Mouse (Mus musculus) spleen, adult 2 months (tissue): ENCODE results near the gene Brsk1. TPM values are rescaled to one million over a fixed set of nuclear protein-coding genes. Genes with fewer than 3 reads are reported as not detected.

Source experiments
- DNase-seq, 2 experiments: peaks; one replicate each; pipeline versions ENCODE4 v3.0.0 to v3.0.0-alpha.2; 2012 to 2021; ENCODE audit warnings: low spot score in 2 of 2, low read depth in 1 of 2
- H3K27ac ChIP-seq: fragments of 200-500 bp; 2 replicates; pipeline ENCODE4 v1.5.1; 2012; ENCODE audit warnings: low read length, inconsistent platforms; ENCODE audit not compliant: insufficient read depth
- H3K27me3 ChIP-seq: fragments of 200-500 bp; 2 replicates; pipeline ENCODE4 v1.6.1; 2012; ENCODE audit warnings: mild to moderate bottlenecking, moderate library complexity, low read length, inconsistent platforms; ENCODE audit not compliant: control insufficient read depth, insufficient read depth
- H3K36me3 ChIP-seq: fragments of 200-500 bp; 2 replicates; pipeline ENCODE4 v1.6.1; 2012; ENCODE audit warnings: mild to moderate bottlenecking, low read length, inconsistent platforms; ENCODE audit not compliant: control insufficient read depth, insufficient read depth
- H3K4me1 ChIP-seq: fragments of 200-500 bp; 2 replicates; pipeline ENCODE4 v1.6.1; 2011; ENCODE audit warnings: inconsistent platforms; ENCODE audit not compliant: control insufficient read depth, insufficient read depth, insufficient read length
- H3K4me3 ChIP-seq: fragments of 200-500 bp; 2 replicates; pipeline ENCODE4 v1.5.1; 2011; ENCODE audit warnings: mild to moderate bottlenecking, inconsistent platforms; ENCODE audit not compliant: insufficient read depth, insufficient read length; ENCODE audit errors: extremely low read depth
- CTCF ChIP-seq: fragments of 200-500 bp; IDR thresholded peaks from 2 replicates; pipeline ENCODE4 v1.5.1; 2011; ENCODE audit warnings: mild to moderate bottlenecking, inconsistent platforms; ENCODE audit not compliant: insufficient read depth, insufficient read length, insufficient replicate concordance; ENCODE audit errors: extremely low read depth
- POLR2A ChIP-seq: fragments of 200-500 bp; IDR thresholded peaks from 2 replicates; pipeline ENCODE4 v1.6.1; 2011; ENCODE audit warnings: low read depth, low read length, inconsistent platforms
- WGBS: fragments of 180-500 bp; shearing (Covaris S2); methylation state at CpG from one replicate; pipeline ENCODE4 v1.1.7; 2018; 5-methylcytosine and 5-hydroxymethylcytosine counted together
- polyA plus RNA-seq: library from polyadenylated mRNA; depleted of rRNA; stranded (reverse); fragments of >200 nt; gene quantifications from 2 replicates; pipeline ENCODE4 v1.2.3, GENCODE M21; 2012; rRNA removed

Gene Brsk1
- 0.84 and 1.3 TPM in 2 replicates for polyA plus RNA-seq

DNA sequence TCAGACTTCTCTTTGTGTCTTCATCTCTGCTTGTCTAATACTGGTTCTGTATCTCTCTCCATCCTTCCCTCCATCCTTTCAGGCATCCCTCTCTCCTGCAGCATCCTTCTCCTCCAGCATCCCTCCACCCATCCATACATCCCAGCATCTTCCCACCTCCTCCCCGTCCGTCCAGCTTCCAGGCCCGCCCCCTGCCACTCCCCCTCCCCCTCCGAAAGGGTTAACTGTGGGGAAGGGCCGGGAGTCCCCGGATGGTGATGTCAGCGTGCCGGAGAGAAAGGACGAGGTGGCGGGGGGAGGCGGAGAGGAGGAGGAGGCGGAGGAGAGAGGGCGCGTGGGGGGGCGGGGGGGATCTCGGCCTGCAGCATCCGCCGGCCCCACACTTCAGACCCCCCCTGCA lies at the start of gene Brsk1:
TSS of gene Brsk1 (plus strand) at position 218 of the 400 bp plus-strand sequence.
- WGBS: 5% methylated on average over 16 of the region's 18 CpGs
- H3K4me3 ChIP-seq: no peak within 1 kb of the TSS; the same call in 1 of the 2 replicates

DNA sequence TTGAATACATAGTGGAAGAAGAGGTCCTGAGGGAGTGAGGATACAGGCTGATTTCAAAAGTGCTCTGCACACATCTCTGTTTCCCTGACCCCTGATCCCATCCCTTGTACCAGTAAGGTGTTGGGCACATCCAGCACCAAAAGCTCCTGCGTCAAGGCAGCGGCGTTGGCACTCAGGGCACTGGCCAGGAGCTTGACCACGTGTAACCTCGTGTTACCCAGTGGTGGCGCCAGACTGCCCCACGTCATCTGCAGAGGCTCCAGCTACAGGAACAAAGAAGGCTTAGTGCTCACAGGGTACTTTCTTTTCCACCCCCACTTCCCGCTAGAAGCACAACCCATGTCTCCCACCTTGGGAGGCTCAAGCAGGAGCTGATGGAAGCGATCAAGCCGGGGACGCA lies 49.2 kb upstream of the Brsk1 start:
- TF ChIP-seq POLR2A (no peak), CTCF (no peak)
- H3K4me1 ChIP-seq: no peaks in the 10 kb centered on the region
- H3K4me3 ChIP-seq: no peak overlapping the region
- no peak overlapping the region for H3K27ac ChIP-seq
- 93% methylated on average over 11 of the region's 11 CpGs for WGBS
- no peak for DNase-seq
- H3K36me3 ChIP-seq: peaks cover 58% of the 10 kb centered on the region
- no peaks in the 10 kb centered on the region for H3K27me3 ChIP-seq

More for the DNA sequence above, at the start of gene Brsk1:
- peaks cover 9% of the 10 kb centered on the region; the same call in 1 of the 2 replicates for H3K27me3 ChIP-seq
- DNase-seq: no peak
- no peaks in the 10 kb centered on the region for H3K36me3 ChIP-seq
- no peak for TF ChIP-seq POLR2A
- no peak for TF ChIP-seq CTCF
- no peak within 1 kb of the TSS for H3K27ac ChIP-seq
- no peaks in the 10 kb centered on the region for H3K4me1 ChIP-seq

DNA sequence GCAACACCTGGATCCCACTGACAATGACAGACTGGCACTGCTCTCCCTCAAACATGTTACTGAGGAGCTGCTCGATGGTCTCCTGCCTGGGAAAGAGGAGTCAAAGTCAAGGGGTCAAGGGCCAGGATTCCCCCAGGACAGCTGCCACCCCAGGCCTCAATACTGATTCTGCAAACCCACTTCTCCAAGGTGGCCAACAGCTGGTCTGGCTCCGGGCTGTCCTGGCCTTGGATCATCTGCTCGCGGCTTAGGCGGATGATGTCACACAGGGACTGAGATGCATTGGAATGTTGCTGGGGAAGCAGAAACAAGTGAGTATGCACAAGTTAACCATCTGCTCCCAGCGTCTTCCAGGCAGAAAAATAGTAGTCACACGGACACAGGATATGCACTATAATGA lies 48.4 kb upstream of the Brsk1 start:
- Histone ChIP-seq H3K4me1 (peaks cover 4% of the 10 kb centered on the region; the same call in 1 of the 2 replicates), H3K4me3 (no peak overlapping the region), H3K36me3 (peaks cover 61% of the 10 kb centered on the region), H3K27ac (no peak overlapping the region), H3K27me3 (no peaks in the 10 kb centered on the region)
- DNase-seq: no peak
- TF ChIP-seq CTCF: no peak
- no peak for TF ChIP-seq POLR2A
- WGBS: 91% methylated on average over 7 of the region's 7 CpGs

DNA sequence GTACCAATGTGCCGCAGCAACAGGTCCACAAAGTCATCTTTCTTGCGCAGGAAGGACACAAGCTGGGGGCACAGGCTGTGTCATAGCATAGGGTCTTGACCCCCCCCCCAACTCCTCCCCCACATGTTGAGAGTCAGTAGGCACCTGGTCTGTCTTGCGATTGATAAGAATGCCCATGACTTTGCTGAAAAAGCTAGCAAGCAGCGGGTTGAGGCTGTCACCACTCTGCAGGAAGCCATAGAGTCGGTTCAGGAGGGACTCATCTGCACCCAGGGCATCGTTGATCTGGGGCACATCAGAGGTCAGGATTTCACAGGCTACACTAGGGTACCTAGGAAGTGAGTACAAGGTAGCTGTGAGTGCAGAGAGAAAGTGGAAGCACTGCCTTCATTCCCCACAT lies 47.2 kb upstream of the Brsk1 start:
- no peak for DNase-seq
- peaks cover 61% of the 10 kb centered on the region for H3K36me3 ChIP-seq
- TF ChIP-seq CTCF (no peak), POLR2A (no peak)
- no peak overlapping the region for H3K27ac ChIP-seq
- H3K4me1 ChIP-seq: peaks cover 13% of the 10 kb centered on the region; the same call in 1 of the 2 replicates
- 51% methylated on average over 6 of the region's 6 CpGs for WGBS
- no peaks in the 10 kb centered on the region for H3K27me3 ChIP-seq
- no peak overlapping the region for H3K4me3 ChIP-seq

DNA sequence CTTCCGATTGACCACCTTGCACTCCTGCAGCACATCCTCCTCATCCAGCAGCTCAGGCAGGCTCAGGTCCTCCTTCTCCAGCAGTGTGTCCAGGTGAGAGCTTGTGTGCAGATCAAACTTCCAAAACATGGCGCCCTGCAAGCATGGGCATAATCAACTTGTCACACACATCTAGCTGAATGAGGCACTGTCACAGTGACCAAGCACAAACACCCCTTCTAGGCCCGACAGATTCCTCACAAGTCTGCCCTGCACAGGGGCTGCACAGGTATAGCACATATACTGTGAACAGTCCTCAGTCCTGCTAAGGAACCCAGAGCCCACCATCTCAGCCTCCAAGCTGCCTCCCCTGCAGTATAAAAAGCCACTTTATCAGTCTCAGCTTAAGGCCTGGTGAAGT lies 43.6 kb upstream of the Brsk1 start:
- no peaks in the 10 kb centered on the region for H3K27me3 ChIP-seq
- TF ChIP-seq POLR2A (no peak), CTCF (no peak)
- 84% methylated on average over 3 of the region's 3 CpGs for WGBS
- H3K4me1 ChIP-seq: peaks cover 21% of the 10 kb centered on the region; the same call in 1 of the 2 replicates
- DNase-seq: no peak
- no peak overlapping the region for H3K27ac ChIP-seq
- H3K36me3 ChIP-seq: peaks cover 37% of the 10 kb centered on the region
- no peak overlapping the region for H3K4me3 ChIP-seq

DNA sequence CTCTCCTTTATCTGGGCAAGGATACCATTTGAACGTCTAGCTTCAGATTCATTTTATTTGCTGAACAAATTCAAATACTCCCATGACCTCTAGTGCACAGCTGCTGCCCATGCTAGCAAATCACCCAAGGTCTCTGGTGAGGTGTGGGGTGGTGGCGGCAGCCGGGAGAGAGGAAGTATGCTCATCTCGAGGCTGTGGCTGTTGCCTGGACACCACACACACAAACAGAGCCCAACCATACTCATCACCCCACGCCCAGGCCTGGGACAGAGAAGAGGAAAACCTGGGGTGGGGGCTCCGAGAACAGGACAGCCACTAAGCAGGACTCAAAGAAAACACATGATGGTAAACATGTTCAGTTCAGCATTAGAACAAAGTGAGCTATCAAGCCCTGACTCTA lies 43.1 kb upstream of the Brsk1 start:
- peak; percentile 41 to 59 for DNase-seq
- Histone ChIP-seq H3K36me3 (peaks cover 32% of the 10 kb centered on the region), H3K4me3 (no peak overlapping the region), H3K4me1 (peaks cover 22% of the 10 kb centered on the region), H3K27ac (no peak overlapping the region), H3K27me3 (no peaks in the 10 kb centered on the region)
- WGBS: 22% methylated on average over 6 of the region's 6 CpGs
- no peak for TF ChIP-seq POLR2A
- no peak for TF ChIP-seq CTCF

DNA sequence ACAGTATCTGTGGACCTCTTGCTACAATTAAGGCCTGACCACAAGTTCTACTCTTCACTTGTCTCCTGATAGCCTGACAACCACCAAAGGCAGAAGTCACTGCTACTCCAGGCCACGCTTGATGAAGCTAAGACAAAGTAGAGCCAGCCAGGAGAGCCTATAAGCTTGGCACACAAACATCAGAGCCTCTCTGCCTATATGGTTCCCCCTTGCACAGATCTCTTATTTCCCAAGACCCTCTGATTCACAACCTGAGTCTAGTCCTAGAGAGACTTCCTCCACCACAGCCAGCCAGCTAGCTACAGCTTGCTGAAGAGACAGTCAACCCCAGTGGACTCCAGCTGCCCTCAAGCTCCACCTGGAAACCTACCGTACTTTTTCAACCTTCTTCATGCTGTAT lies 42.4 kb upstream of the Brsk1 start:
- Histone ChIP-seq H3K4me1 (peaks cover 29% of the 10 kb centered on the region), H3K27ac (peak overlapping the region; percentile 11; the same call in 1 of the 2 replicates), H3K27me3 (no peaks in the 10 kb centered on the region), H3K36me3 (peaks cover 27% of the 10 kb centered on the region), H3K4me3 (no peak overlapping the region)
- TF ChIP-seq POLR2A (no peak), CTCF (no peak)
- WGBS: 69% methylated on average over 2 of the region's 2 CpGs
- no peak for DNase-seq
